ENCODE assay signal across 9 mouse cellular contexts in the genomic region with DNA sequence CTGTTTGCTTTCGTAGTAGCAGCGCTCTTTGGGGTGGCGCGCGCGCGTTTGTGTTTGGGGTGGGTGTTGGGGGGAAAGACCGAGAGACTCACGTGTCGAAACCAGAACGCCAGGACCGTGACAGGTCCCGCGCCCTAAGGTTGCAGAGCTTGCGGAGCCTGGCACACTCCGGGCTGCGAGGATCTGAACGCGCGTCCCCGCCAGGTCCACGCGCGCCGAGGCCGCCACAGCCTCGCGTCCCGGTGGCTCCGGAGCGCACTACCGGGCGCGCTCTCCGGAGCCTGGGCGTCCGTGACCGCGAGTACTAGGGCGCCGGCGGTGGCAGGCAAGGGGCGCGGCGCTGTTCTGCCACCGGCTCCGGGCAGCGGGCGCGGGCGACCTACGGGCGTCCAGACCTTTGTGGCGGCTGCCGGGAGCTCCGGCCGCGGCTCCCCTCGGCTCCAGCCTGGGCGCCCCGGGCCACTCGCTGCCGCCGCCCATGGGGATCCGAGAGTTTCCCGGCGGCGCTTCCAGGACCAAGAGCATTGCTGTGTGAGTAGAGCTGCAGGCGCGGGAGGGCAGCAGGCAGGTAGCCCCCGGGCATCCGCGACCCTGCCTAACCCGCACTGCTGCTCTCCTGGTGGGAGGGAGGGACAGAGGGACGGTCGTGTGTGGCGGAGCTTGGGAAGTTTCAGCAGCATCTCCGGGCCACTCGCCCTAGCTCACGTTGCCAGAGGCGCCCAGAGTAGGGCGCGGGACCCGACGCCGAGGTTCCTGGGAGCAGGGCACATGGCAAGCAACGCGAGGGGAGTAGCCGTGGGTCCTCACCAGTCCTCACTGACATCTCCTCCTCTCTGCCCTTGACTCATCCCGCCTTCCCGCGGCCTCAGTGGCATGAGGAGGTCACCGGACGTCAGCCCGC.
DNase-seq lines count a peak whose midpoint lies in the region; ATAC-seq lines count a peak whose summit lies in the region.
"Had no signal": no experiment of that assay in that cellular context is flagged by ENCODE, and none has a peak within 500 bp of the region (broad histone marks: within the 10 kb centered on the region; RNA-seq: fewer than 3 reads in every experiment).

No protein-coding gene starts in this region.

- no peaks in the 10 kb centered on the region for H3K9me3 ChIP-seq in hindbrain, embryonic 10.5 days
- H3K9me3 ChIP-seq in liver, embryonic 11.5 days (ENCODE audit: control insufficient read depth, low read length) = no peaks in the 10 kb centered on the region
- no peaks in the 10 kb centered on the region for H3K9me3 ChIP-seq in neural tube, embryonic 15.5 days (replicated peaks)

- ATAC-seq in liver, embryonic 11.5 days (replicated peaks; ENCODE audit: low FRiP score) = no peak
- ATAC-seq in neural tube, embryonic 15.5 days (ENCODE audit: low FRiP score) = peak; percentile 81
- ATAC-seq in megakaryocyte-erythroid progenitor cell, adult 5-6 weeks (replicated peaks; ENCODE audit: low FRiP score, low TSS enrichment, poor library complexity, severe bottlenecking) = no peak

- peak overlapping the region; percentile 74 for H3K27ac ChIP-seq in hindbrain, embryonic 10.5 days
- H3K27ac ChIP-seq in liver, embryonic 11.5 days (ENCODE audit: low read depth, low read length) = no peak overlapping the region
- no peak overlapping the region for H3K27ac ChIP-seq in neural tube, embryonic 15.5 days (replicated peaks)

- peaks cover 15% of the 10 kb centered on the region for H3K4me1 ChIP-seq in hindbrain, embryonic 10.5 days (replicated peaks)
- H3K4me1 ChIP-seq in liver, embryonic 11.5 days (replicated peaks; ENCODE audit: control insufficient read depth, insufficient read depth, low read length) = no peaks in the 10 kb centered on the region
- peaks cover 14% of the 10 kb centered on the region for H3K4me1 ChIP-seq in neural tube, embryonic 15.5 days

- WGBS in hindbrain, embryonic 10.5 days = under 1% methylated on average over 95 of the region's 95 CpGs
- whole genome bisulfite sequencing in liver, embryonic 11.5 days = 3% methylated on average over 84 of the region's 95 CpGs
- WGBS in neural tube, embryonic 15.5 days = 1% methylated on average over 75 of the region's 95 CpGs

- H3K27me3 ChIP-seq in hindbrain, embryonic 10.5 days (ENCODE audit: insufficient read depth, poor library complexity, severe bottlenecking) = peaks cover 74% of the 10 kb centered on the region
- peaks cover 36% of the 10 kb centered on the region for H3K27me3 ChIP-seq in liver, embryonic 11.5 days (replicated peaks; ENCODE audit: control insufficient read depth, insufficient read depth, low read length)
- peaks cover 28% of the 10 kb centered on the region for H3K27me3 ChIP-seq in neural tube, embryonic 15.5 days (replicated peaks)

- H3K4me3 ChIP-seq in hindbrain, embryonic 10.5 days = peak overlapping the region; percentile 65
- H3K4me3 ChIP-seq in liver, embryonic 11.5 days (ENCODE audit: low read depth, low read length) = peak overlapping the region; percentile 49
- peak overlapping the region; percentile 63 for H3K4me3 ChIP-seq in neural tube, embryonic 15.5 days (replicated peaks)
- H3K4me3 ChIP-seq: erythroblast, embryonic 14.5 days had no signal

- no peak overlapping the region for H3K9ac ChIP-seq in liver, embryonic 11.5 days (ENCODE audit: low read depth, low read length)
- H3K9ac ChIP-seq in neural tube, embryonic 15.5 days (replicated peaks) = peak overlapping the region; percentile 56

- peak overlapping the region; percentile 79 for H3K4me2 ChIP-seq in liver, embryonic 11.5 days
- peak overlapping the region; percentile 97 for H3K4me2 ChIP-seq in neural tube, embryonic 15.5 days

- peak; percentile 30 for DNase-seq in adrenal gland, adult 2 months
- no peak for DNase-seq in adrenal gland, postnatal 4 days (ENCODE audit: low spot score in 2 of 2)
- peak; percentile 26 for DNase-seq in ES-CJ7 (ENCODE audit: low read depth, low spot score)
- DNase-seq in embryo, embryonic 11 days = peak; percentile 62
- peak; percentile 42 for DNase-seq in hindbrain, embryonic 10.5 days (ENCODE audit: low spot score)
- peak; percentile 43 for DNase-seq in liver, embryonic 11.5 days (ENCODE audit: low spot score)

- no peaks in the 10 kb centered on the region for H3K36me3 ChIP-seq in hindbrain, embryonic 10.5 days
- H3K36me3 ChIP-seq in liver, embryonic 11.5 days (ENCODE audit: control insufficient read depth, insufficient read depth, low read length) = no peaks in the 10 kb centered on the region
- no peaks in the 10 kb centered on the region for H3K36me3 ChIP-seq in neural tube, embryonic 15.5 days

Comparison
In these comparisons a context has a peak if more than half of its experiments do, and no peak if none do; other contexts are left out.
1. DNase-seq: peak in adrenal gland, adult 2 months (single experiment), ES-CJ7 (single experiment), embryo, embryonic 11 days (single experiment), hindbrain, embryonic 10.5 days (single experiment) and liver, embryonic 11.5 days (single experiment); none in adrenal gland, postnatal 4 days (0 of 2).
2. Peak in every context shown above with its lines, with median percentiles within 50 percentile points of each other: H3K4me3 ChIP-seq.